Comparison of ENCODE assay signal across 12 mouse cellular contexts in genomic region chr13:28810326-28811080, GRCm38 (mm10).
DNase-seq lines count a peak whose midpoint lies in the region; ATAC-seq and TF ChIP-seq lines count a peak whose summit lies in the region.
"Had no signal": no experiment of that assay in that cellular context is flagged by ENCODE, and none has a peak within 500 bp of the region (broad histone marks: within the 10 kb centered on the region; RNA-seq: fewer than 3 reads in every experiment).

No protein-coding gene starts in this region.

- H3K9ac ChIP-seq in embryonic facial prominence, embryonic 11.5 days (replicated peaks; ENCODE audit: low read length) = no peak overlapping the region
- H3K9ac ChIP-seq in hindbrain, embryonic 15.5 days = no peak overlapping the region
- H3K9ac ChIP-seq in neural tube, embryonic 14.5 days (replicated peaks; ENCODE audit: low read depth, low read length) = no peak overlapping the region
- H3K9ac ChIP-seq: liver, embryonic 13.5 days had no signal

- H3K4me1 ChIP-seq in embryonic facial prominence, embryonic 11.5 days (ENCODE audit: control insufficient read depth, insufficient read depth, low read length) = no peaks in the 10 kb centered on the region
- peaks cover 32% of the 10 kb centered on the region for H3K4me1 ChIP-seq in hindbrain, embryonic 15.5 days (replicated peaks)
- peaks cover 21% of the 10 kb centered on the region for H3K4me1 ChIP-seq in neural tube, embryonic 14.5 days (ENCODE audit: control insufficient read depth, insufficient read depth, low read length)

- no peak overlapping the region for H3K27ac ChIP-seq in layer of hippocampus, adult 2 months
- H3K27ac ChIP-seq in embryonic facial prominence, embryonic 11.5 days (replicated peaks; ENCODE audit: low read depth, low read length) = no peak overlapping the region
- H3K27ac ChIP-seq in hindbrain, embryonic 15.5 days (replicated peaks) = peak overlapping the region; percentile 77
- peak overlapping the region; percentile 72 for H3K27ac ChIP-seq in neural tube, embryonic 14.5 days (ENCODE audit: low read depth, low read length)
- H3K27ac ChIP-seq: heart, adult 2 months; liver, embryonic 13.5 days had no signal

- DNase-seq in layer of hippocampus, adult 2 months (ENCODE audit: low spot score in 2 of 2) = no peak
- no peak for DNase-seq in layer of hippocampus, adult 8-10 months (ENCODE audit: low spot score in 2 of 2)
- DNase-seq in embryonic facial prominence, embryonic 11.5 days (ENCODE audit: low spot score) = peak; percentile 67
- DNase-seq in lung, postnatal 14 days = no peak
- DNase-seq in testis, postnatal 14 days (ENCODE audit: low spot score) = no peak
- DNase-seq in kidney, adult 8-10 months = no peak
- DNase-seq: cerebellum, adult 18-20 months; heart, adult 2 months; liver, embryonic 13.5 days; right cerebral cortex, adult 18-20 months had no signal

- H3K4me3 ChIP-seq in layer of hippocampus, adult 2 months = no peak overlapping the region
- no peak overlapping the region for H3K4me3 ChIP-seq in embryonic facial prominence, embryonic 11.5 days (ENCODE audit: low read depth, low read length)
- H3K4me3 ChIP-seq in hindbrain, embryonic 15.5 days = no peak overlapping the region
- no peak overlapping the region for H3K4me3 ChIP-seq in neural tube, embryonic 14.5 days (ENCODE audit: low read depth, low read length)
- H3K4me3 ChIP-seq: heart, adult 2 months; liver, embryonic 13.5 days had no signal

- no peaks in the 10 kb centered on the region for H3K9me3 ChIP-seq in embryonic facial prominence, embryonic 11.5 days (replicated peaks; ENCODE audit: control insufficient read depth, low read length)
- no peaks in the 10 kb centered on the region for H3K9me3 ChIP-seq in hindbrain, embryonic 15.5 days
- no peaks in the 10 kb centered on the region for H3K9me3 ChIP-seq in neural tube, embryonic 14.5 days (ENCODE audit: control insufficient read depth, low read length)
- H3K9me3 ChIP-seq: liver, embryonic 13.5 days had no signal

- no peaks in the 10 kb centered on the region for H3K36me3 ChIP-seq in embryonic facial prominence, embryonic 11.5 days (replicated peaks; ENCODE audit: control insufficient read depth, insufficient read depth, low read depth, low read length)
- no peaks in the 10 kb centered on the region for H3K36me3 ChIP-seq in hindbrain, embryonic 15.5 days
- H3K36me3 ChIP-seq in neural tube, embryonic 14.5 days (ENCODE audit: control insufficient read depth, insufficient read depth, low read length) = no peaks in the 10 kb centered on the region
- H3K36me3 ChIP-seq: liver, embryonic 13.5 days had no signal

- peak; percentile 45 for TF ChIP-seq CTCF in layer of hippocampus, adult 2 months (conservative IDR thresholded peaks at IDR 0.05)

- no peak overlapping the region for H3K4me2 ChIP-seq in embryonic facial prominence, embryonic 11.5 days (ENCODE audit: low read depth, low read length)
- peak overlapping the region; percentile 25 for H3K4me2 ChIP-seq in hindbrain, embryonic 15.5 days
- H3K4me2 ChIP-seq in neural tube, embryonic 14.5 days (ENCODE audit: low read depth, low read length) = peak overlapping the region; percentile 9; the same call in 1 of the 2 replicates
- H3K4me2 ChIP-seq: liver, embryonic 13.5 days had no signal

- no peaks in the 10 kb centered on the region for H3K27me3 ChIP-seq in embryonic facial prominence, embryonic 11.5 days (ENCODE audit: control insufficient read depth, insufficient read depth, low read length)
- H3K27me3 ChIP-seq in hindbrain, embryonic 15.5 days = no peaks in the 10 kb centered on the region
- H3K27me3 ChIP-seq in neural tube, embryonic 14.5 days (ENCODE audit: control insufficient read depth, insufficient read depth, low read length) = no peaks in the 10 kb centered on the region
- H3K27me3 ChIP-seq: liver, embryonic 13.5 days had no signal

- ATAC-seq in embryonic facial prominence, embryonic 11.5 days (replicated peaks; ENCODE audit: insufficient number of reproducible peaks, low FRiP score, low TSS enrichment, low read depth) = no peak
- ATAC-seq in hindbrain, embryonic 15.5 days (ENCODE audit: low FRiP score, low read depth) = peak; percentile 49
- peak; percentile 67; the same call in 1 of the 2 replicates for ATAC-seq in neural tube, embryonic 14.5 days (ENCODE audit: low read depth)

- 43% methylated on average over 6 of the region's 6 CpGs for WGBS in embryonic facial prominence, embryonic 11.5 days
- WGBS in hindbrain, embryonic 15.5 days = 26% methylated on average over 6 of the region's 6 CpGs
- 21% methylated on average over 6 of the region's 6 CpGs for WGBS in neural tube, embryonic 14.5 days

Comparison
In these comparisons a context has a peak if more than half of its experiments do, and no peak if none do; other contexts are left out.
1. H3K27ac ChIP-seq: peak in hindbrain, embryonic 15.5 days (single experiment) and neural tube, embryonic 14.5 days (single experiment); none in layer of hippocampus, adult 2 months (single experiment) and embryonic facial prominence, embryonic 11.5 days (single experiment).